Mouse (Mus musculus) embryonic stem cell, embryonic (primary cell): ENCODE measurements at regions not wholly inside any gene's neighbourhood (a gene's known extent, or its start where the extent isn't known, plus 50 kb on each side); places are given as distances from the start of the nearest gene placed in this dataset.

ENCODE experiments used
- CTCF ChIA-PET, 4 experiments: fragments of 300-600 bp in 2 of 4; fragments of 350-600 bp in 2 of 4; sonication (Branson Sonifier 250); formaldehyde crosslinking; loops; one replicate each; lab custom pipeline; 2022; ENCODE audit warnings: inconsistent platforms in 2 of 4; lab: Charles Lee
- POLR2A ChIA-PET, 4 experiments: fragments of 300-600 bp in 2 of 4; fragments of 350-600 bp in 2 of 4; sonication (Branson Sonifier 250); formaldehyde crosslinking; loops; one replicate each; lab custom pipeline; 2022; ENCODE audit warnings: antibody characterized with exemption in 4 of 4, inconsistent platforms in 1 of 4; lab: Charles Lee

DNA sequence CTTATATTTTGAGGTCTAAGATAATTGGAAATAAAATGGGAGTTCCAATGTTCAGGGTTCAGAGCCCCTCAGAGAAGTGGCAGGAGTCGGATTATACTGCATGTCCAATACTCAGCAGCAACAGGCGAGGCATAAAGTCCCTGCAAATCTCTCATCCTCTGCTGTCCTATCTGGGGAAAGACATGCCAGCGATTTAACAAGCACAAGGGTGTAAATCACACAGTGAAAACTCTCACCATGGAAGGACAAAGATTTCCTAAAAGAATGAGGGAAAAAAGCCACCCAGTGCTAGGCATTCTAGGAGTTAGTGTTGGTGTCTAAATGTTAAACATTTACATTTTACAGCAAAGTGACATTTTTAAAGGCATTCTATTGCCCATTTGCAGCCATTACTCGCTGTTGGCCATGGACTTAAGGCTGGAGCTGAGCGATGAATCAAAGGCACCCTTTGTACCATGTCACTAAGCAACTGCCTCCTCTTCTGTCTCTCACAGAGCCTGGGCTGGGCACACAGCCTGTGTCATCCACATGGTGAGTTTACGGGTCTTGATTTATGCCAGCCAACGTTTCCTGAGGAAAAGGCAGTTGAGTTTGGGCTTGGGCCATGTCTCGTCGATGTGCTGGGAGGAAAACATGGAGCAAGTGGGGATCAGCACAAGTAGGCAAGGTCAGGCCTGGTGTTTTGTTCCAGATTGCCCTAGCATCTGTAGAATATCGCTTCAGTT lies 265.9 kb upstream of the Ncam1 start:
- ChIA-PET POLR2A (interaction anchor here in 2 of 4 experiments (0.5 to 0.6 kb wide), 2 partner anchors 236 to 461 kb away, joined by 3 to 4 read pairs; no protein-coding TSS in a partner anchor), CTCF (no interaction called here)

GRCm38 (mm10) chr9:50038231-50038630 lies 239.5 kb upstream of the Ncam1 start:
- ChIA-PET POLR2A (interaction anchor here in 1 of 4 experiments (0.7 kb wide), 1 partner anchor 10 kb away, joined by 5 read pairs; no protein-coding TSS in a partner anchor), CTCF (interaction anchor here in 1 of 4 experiments (0.6 to 0.7 kb wide), 3 partner anchors 74 to 1360 kb away, joined by 3 to 5 read pairs (median 3); no protein-coding TSS in a partner anchor)

DNA sequence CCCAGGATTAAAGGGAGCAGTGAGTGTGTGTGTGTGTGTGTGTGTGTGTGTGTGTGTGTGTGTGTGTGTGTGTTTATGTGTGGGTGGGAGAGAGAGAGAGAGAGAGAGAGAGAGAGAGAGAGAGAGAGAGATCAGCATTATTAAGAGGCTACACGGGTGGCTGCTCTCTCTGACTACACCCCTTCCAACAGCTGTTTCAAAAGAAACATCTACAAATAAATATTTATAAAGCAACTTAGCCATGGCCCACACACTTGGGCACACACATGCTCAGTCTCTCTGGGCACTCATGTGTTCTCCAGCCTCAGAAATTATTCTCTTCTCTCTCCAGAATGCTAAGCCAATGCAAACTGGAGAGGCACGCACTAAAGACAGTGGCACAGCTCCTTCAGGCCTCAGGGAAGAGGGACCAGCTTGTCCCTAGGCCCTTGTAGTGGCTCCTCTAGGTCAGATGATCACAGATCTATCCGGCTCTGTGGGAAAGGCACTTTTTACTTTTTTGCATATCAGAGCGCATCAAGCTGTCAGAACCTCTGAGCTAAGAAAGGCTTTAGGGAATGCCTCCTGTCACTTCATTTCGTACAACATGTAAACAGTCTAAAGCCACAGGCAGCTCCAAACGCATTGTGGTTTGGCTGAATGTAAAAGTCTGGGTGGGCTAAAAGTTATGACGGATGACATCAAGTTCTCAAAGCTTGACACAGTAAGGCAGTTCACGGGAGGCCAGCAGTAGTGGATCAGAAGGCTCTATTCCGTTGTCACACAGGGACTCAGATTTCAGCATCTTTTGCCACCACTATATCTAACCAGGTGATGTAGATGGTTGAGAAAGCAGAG lies 233.8 kb upstream of the Ncam1 start:
- POLR2A ChIA-PET, result interaction anchor here in 1 of 4 experiments (0.6 kb wide), 1 partner anchor 481 kb away, joined by 8 read pairs; no protein-coding TSS in a partner anchor
- CTCF ChIA-PET, result no interaction called here

DNA sequence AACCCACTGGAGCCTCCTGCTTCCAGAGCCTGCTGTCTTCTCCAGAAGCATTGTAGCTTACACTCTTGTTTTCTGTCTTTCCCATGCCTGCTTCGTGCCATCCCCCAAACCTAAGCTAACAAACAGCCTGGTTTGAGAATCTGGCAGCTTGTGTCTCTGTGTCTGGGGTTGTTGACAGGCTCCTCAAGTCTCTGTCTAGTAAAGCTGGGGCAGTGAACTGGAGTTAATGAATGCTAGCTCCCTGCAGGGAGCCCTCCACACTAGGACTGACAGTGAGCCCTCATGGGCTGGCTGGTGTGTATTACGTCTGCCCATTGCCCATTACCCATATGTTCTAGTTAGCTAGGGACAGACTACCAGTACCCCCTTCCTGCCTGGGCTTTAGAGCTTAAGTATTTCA lies 232.6 kb upstream of the Ncam1 start:
- POLR2A ChIA-PET, result interaction anchor here in 1 of 4 experiments (0.5 to 0.6 kb wide), 2 partner anchors 520 to 600 kb away, joined by 3 read pairs; no protein-coding TSS in a partner anchor

DNA sequence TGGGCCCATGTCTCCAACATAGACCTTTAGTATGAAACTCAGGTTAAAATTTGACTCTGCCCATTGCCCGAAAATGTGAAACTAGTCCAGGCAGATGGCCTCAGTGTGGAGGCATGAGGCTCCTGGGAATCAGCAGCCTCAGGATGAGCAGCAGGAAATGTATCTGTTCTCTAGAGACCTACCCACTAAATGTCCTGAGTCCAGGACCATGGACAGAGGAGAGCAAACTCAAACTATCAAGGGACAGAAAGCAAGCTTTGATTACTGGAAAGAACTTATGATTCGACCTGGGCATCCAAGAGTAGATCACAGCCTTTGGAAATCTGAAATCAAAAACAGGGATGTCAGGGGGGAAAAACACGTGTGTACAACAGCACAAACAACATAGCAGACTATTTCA lies 230.3 kb upstream of the Ncam1 start:
- ChIA-PET POLR2A (interaction anchor here in 1 of 4 experiments (1.0 kb wide), 1 partner anchor 495 kb away, joined by 3 read pairs; no protein-coding TSS in a partner anchor), CTCF (interaction anchor here in 1 of 4 experiments (0.6 kb wide), 1 partner anchor 142 kb away, joined by 6 read pairs; no protein-coding TSS in a partner anchor)

More for the DNA sequence above, 232.6 kb upstream of the Ncam1 start:
- CTCF ChIA-PET, result no interaction called here

GRCm38 (mm10) chr9:50028573-50028972 lies 229.8 kb upstream of the Ncam1 start:
- POLR2A ChIA-PET, result no interaction called here
- CTCF ChIA-PET, result interaction anchor here in 2 of 4 experiments (0.6 to 0.7 kb wide), 2 partner anchors 48 to 143 kb away, joined by 6 to 10 read pairs; no protein-coding TSS in a partner anchor

- ChIA-PET CTCF (no interaction called here), POLR2A (no interaction called here)
Measured at GRCm38 (mm10) chr9:50024820-50025219, 226.1 kb upstream of the Ncam1 start.

DNA sequence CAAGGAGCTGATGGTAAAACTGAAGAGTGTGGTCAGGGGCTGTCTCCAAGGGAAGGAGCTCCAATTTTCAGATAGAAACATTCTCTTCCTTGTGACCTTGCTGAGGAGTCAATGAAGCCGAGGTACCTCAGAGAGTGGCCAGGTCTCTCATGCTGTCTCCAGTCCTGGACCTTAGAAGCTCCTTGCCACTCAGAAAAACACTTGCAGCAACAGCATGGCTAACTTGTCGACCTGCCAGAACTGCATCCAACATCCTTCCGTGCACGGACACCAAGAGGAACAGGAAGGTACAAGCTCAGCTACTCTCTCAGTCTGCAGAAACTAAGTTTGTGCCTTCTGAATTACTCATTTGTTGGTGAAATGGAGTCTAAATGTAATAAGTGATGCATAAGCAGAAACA lies 214.9 kb upstream of the Ncam1 start:
- CTCF ChIA-PET, result no interaction called here
- POLR2A ChIA-PET, result no interaction called here

DNA sequence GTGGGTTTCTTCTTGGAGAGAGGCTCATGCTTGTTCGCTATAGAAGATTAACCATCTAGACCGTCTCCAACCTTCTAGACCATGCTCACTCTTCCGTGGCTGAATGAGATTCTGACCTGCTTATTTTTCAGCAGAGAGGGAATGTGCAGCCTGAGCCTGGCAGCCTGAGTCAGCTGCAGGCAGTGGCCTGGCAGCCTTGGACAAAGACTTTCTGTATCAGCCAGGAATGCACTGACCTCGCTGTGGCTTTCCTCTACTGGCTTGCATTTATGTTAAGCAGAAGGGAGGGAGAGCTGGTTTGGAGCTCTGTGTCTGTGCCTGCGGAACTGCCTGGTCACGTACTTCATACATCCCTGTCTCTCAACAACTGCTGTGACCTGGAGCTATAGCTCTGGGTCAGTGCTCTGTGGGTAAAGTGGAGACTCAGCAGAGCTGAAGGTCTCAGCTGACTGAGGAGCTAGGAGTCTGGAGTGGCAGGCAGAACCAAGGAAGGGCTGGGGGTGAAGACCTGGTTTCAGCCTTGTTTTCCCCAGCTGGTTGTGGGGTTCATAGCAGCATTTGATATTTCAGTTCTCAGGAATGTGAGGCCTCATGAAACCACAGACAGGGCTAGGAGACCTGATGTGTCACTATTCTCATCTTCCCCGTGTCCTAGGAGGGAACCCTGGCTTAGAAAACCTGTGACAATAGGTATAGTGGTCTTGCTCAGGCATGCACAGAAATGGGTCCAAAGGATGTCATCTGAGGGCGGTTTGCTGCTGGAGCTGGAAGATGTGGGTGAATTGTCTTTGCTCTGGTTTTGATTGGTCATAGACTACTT lies 207.2 kb upstream of the Ncam1 start:
- CTCF ChIA-PET, result no interaction called here
- POLR2A ChIA-PET, result interaction anchor here in 1 of 4 experiments (0.6 kb wide), 1 partner anchor 472 kb away, joined by 5 read pairs; no protein-coding TSS in a partner anchor

GRCm38 (mm10) chr9:50002695-50003094 lies 204.0 kb upstream of the Ncam1 start:
- ChIA-PET CTCF (interaction anchor here in 1 of 4 experiments (0.6 kb wide), 1 partner anchor 184 kb away, joined by 3 read pairs; no protein-coding TSS in a partner anchor), POLR2A (interaction anchor here in 2 of 4 experiments (0.5 to 0.6 kb wide), 2 partner anchors 184 to 870 kb away, joined by 4 read pairs; no protein-coding TSS in a partner anchor)

DNA sequence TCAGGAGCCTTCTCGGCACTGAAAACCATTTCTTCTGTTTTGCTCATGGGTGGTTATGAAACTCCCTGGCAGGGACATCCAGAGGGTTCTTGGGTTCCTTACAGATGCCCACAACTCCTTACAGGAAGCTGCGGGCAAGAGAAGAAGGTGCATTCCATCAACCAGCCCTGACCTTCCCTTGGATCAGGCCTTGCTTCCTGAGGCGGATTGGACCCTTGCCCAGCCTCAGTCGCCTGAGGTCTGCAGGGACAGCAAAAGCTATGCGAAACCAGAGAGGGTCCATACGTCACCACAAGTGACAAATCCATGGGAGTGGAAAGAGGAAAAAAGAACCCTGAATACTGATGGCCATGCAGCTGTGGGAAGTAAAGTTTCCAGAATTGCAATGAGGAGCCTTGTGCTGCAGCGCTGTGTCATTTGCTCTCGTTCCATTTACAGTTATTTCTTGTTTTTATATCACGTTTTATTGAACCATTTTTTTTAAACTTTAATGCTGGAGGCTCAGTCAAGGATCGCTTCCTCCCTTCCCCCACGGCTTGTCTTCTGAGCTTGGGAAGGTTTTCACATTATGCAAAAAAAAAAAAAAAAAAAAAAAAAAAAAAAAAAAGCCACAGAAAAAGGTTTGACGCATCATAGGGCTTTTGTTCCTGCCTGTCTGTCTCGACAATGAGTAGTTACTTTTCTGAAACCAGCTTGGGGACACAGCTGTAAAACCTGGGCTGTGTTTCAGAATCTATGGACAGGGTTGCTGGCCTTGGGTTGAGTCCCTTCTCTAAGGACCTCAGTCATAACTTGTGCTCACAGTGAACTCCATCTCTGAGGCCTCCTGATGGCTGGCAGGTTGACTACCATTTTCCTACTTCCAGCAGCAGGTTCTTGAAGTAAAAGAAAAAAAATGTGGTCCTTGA lies 202.0 kb upstream of the Ncam1 start:
- ChIA-PET POLR2A (interaction anchor here in 1 of 4 experiments (0.7 kb wide), 1 partner anchor 81 kb away, joined by 3 read pairs; no protein-coding TSS in a partner anchor), CTCF (no interaction called here)

DNA sequence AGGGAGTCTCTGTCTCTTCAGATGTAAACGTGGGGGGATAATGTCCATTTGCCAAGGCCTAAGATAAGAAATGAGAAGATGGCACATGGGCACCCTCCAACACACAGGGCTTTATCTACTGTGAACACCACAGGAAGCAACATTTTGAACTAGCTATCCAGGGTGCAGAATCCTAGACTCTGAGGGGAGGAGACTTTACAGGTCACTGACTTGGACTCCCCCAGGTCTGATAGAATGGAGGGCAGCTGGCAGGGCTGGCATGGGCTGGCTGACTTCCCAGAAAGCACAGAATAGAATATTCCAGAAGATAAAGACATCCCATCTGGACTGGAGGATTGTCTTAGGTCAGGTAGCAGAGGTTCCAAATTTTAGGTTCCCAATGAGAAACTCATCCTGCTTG lies 201.2 kb upstream of the Ncam1 start:
- CTCF ChIA-PET, result no interaction called here
- POLR2A ChIA-PET, result interaction anchor here in 1 of 4 experiments (1.2 kb wide), 1 partner anchor 9 kb away, joined by 3 read pairs; no protein-coding TSS in a partner anchor

DNA sequence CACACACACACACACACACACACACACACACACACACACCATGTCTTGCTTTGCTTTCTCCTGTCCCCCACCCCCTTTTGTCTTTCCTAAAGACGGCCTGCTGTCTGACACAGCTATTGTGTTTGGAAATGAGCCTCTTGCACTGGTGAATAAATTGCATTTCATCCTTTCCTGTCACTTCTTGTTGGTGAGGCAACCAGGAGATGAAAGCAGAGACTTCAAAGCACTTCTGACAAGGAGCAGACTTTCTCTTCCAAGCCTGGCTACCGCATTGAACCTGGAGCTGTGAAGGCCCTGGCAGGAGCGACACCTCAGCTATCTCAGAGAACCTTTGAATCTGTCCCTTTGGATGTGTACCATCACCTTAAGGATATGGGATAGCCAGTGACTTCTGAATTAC lies 199.4 kb upstream of the Ncam1 start:
- CTCF ChIA-PET, result interaction anchor here in 1 of 4 experiments (0.6 kb wide), 1 partner anchor 369 kb away, joined by 4 read pairs; no protein-coding TSS in a partner anchor
- POLR2A ChIA-PET, result no interaction called here

- ChIA-PET POLR2A (no interaction called here), CTCF (no interaction called here)
Measured at GRCm38 (mm10) chr9:49989464-49990271, 190.9 kb upstream of the Ncam1 start.

DNA sequence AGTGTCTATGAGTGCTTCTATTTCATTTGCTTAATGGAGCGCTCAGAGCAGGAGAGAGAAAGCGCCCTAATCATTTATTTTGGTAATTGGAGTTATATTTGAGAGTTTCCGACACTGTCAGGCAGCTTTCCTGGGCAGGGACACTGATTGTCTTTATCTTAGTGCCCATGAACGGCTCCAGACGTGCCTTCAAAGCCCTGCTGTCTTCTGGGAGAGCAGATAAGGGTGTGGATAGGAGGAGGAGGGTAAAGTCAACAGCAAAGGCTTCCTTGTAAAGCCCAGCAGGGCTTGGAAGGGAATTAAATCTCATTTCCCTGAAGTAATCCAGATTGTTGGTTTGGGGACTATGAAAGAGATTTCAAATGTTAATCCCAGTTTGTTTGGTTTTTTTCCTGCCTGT lies 189.3 kb upstream of the Ncam1 start:
- CTCF ChIA-PET, result no interaction called here

DNA sequence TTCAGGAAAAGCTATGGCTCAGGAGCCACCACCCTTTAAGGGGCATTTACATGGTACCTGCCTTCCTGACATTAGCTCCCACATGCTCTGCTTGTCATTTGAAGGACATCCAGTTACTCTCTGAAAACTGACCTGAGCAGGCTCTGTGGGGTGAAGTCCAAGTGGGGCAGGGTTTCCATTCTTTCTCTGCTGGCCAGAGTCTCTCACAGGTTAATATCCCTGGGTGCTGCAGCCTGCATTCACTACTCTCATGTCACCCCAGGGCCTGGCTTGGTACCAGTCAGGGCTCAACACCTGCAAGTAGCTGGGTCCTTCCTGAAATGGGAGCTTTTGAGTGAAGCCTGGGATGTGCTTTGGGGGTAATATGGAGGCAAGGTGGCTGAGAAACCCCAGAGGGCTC lies 188.8 kb upstream of the Ncam1 start:
- POLR2A ChIA-PET, result no interaction called here

More for the DNA sequence above, 189.3 kb upstream of the Ncam1 start:
- POLR2A ChIA-PET, result no interaction called here

More for the DNA sequence above, 188.8 kb upstream of the Ncam1 start:
- CTCF ChIA-PET, result interaction anchor here in 1 of 4 experiments (0.5 kb wide), 1 partner anchor 128 kb away, joined by 4 read pairs; no protein-coding TSS in a partner anchor
